Mouse (Mus musculus) C2C12 (cell line): ENCODE measurements at regions not wholly inside any gene's neighbourhood (a gene's known extent, or its start where the extent isn't known, plus 50 kb on each side); places are given as distances from the start of the nearest gene placed in this dataset.

Experiments used
- CTCF ChIP-seq: IDR thresholded peaks from one replicate; pipeline ENCODE4 v1.5.1; 2011; ENCODE audit not compliant: control insufficient read depth, insufficient read depth, insufficient read length
- FOSL1 ChIP-seq: IDR thresholded peaks from one replicate; pipeline ENCODE4 v1.8.0; 2011; ENCODE audit warnings: mild to moderate bottlenecking, low read length; ENCODE audit not compliant: poor library complexity, insufficient read depth, severe bottlenecking
- MAX ChIP-seq: IDR thresholded peaks from one replicate; pipeline ENCODE4 v1.6.1; 2011; ENCODE audit warnings: mild to moderate bottlenecking, control low read depth
- MYOD1 ChIP-seq: IDR thresholded peaks from one replicate; pipeline ENCODE4 v1.6.1; 2011; ENCODE audit warnings: low read depth; ENCODE audit not compliant: control insufficient read depth, insufficient read length
- MYOG ChIP-seq: IDR thresholded peaks from one replicate; pipeline ENCODE4 v1.6.1; 2011; ENCODE audit not compliant: control insufficient read depth, insufficient read length; ENCODE audit errors: extremely low read depth
- USF1 ChIP-seq: IDR thresholded peaks from one replicate; pipeline ENCODE4 v1.6.1; 2011; ENCODE audit warnings: low read depth, mild to moderate bottlenecking, control low read depth, moderate library complexity

GRCm38 (mm10) chr8:15670722-15671121 lies 624.8 kb upstream of the BB014433 start:
- no peak for TF ChIP-seq USF1
- no peak for TF ChIP-seq CTCF
- TF ChIP-seq MAX = no peak
- TF ChIP-seq MYOG = no peak
- no peak for TF ChIP-seq MYOD1
- TF ChIP-seq FOSL1 = no peak
